Mouse (Mus musculus) hindbrain, embryonic 11.5 days (tissue): ENCODE measurements around the gene Hivep3. TPM values are rescaled to one million over a fixed set of nuclear protein-coding genes. Genes with fewer than 3 reads are reported as not detected.

Experiments
- ATAC-seq: fragments of 200-750 bp; cut with Nextera tagmentation; 2 replicates; pipeline ENCODE4 v1.8.0; 2017; ENCODE audit warnings: mild to moderate bottlenecking, moderate TSS enrichment, moderate library complexity; ENCODE audit not compliant: low FRiP score
- DNase-seq: peaks from one replicate; pipeline ENCODE4 v3.0.0-alpha.2; 2015; ENCODE audit warnings: low spot score
- H3K27ac ChIP-seq: fragments of 300-500 bp; sonication (generic); 2 replicates; pipeline ENCODE4 v1.5.1; 2014; ENCODE audit warnings: mild to moderate bottlenecking, low read depth, low read length
- H3K27me3 ChIP-seq: fragments of 300-500 bp; sonication (generic); 2 replicates; pipeline ENCODE4 v1.6.1; 2014; ENCODE audit warnings: mild to moderate bottlenecking, low read length, moderate library complexity, mixed read lengths; ENCODE audit not compliant: control insufficient read depth, insufficient read depth
- H3K36me3 ChIP-seq: fragments of 300-500 bp; sonication (generic); 2 replicates; pipeline ENCODE4 v1.6.1; 2014; ENCODE audit warnings: mild to moderate bottlenecking, low read length, moderate library complexity, mixed read lengths; ENCODE audit not compliant: control insufficient read depth, insufficient read depth
- H3K4me1 ChIP-seq: fragments of 300-500 bp; sonication (generic); replicated peaks from 2 replicates; pipeline ENCODE4 v1.6.1; 2014; ENCODE audit warnings: low read length, mixed read lengths; ENCODE audit not compliant: control insufficient read depth, insufficient read depth
- H3K4me2 ChIP-seq: fragments of 300-500 bp; sonication (generic); replicated peaks from 2 replicates; pipeline ENCODE4 v1.6.1; 2014; ENCODE audit warnings: mild to moderate bottlenecking, low read depth, low read length
- H3K4me3 ChIP-seq: fragments of 300-500 bp; sonication (generic); 2 replicates; pipeline ENCODE4 v1.5.1; 2014; ENCODE audit warnings: low read depth, low read length
- H3K9ac ChIP-seq: fragments of 300-500 bp; sonication (generic); 2 replicates; pipeline ENCODE4 v1.6.1; 2014; ENCODE audit warnings: low read depth, low read length
- H3K9me3 ChIP-seq: fragments of 300-500 bp; sonication (generic); 2 replicates; pipeline ENCODE4 v1.6.1; 2016; ENCODE audit warnings: low read length; ENCODE audit not compliant: control insufficient read depth
- WGBS: fragments of 180-500 bp; shearing (Covaris S2); extraction: QIAGEN DNeasy Blood & Tissue Kit; methylation state at CpG from one replicate; pipeline ENCODE4 v1.1.7; 2014; 5-methylcytosine and 5-hydroxymethylcytosine counted together
- polyA plus RNA-seq: library from polyadenylated mRNA; unstranded; fragments of >200 nt; fragmentation: Nextera tagmentation; extraction: Ambion mirVana; gene quantifications from 2 replicates; pipeline ENCODE4 v1.2.1, GENCODE M21; 2014

Hivep3 gene
- polyA plus RNA-seq, 1 experiment from 2014 or later, result 1.8 TPM

GRCm38 (mm10) chr4:119816620-119817356 lies 83.2 kb downstream of the Hivep3 start:
- Histone ChIP-seq H3K4me2 (no peak overlapping the region), H3K4me3 (no peak overlapping the region), H3K27me3 (peaks cover 12% of the 10 kb centered on the region; the same call in 1 of the 2 replicates), H3K4me1 (peaks cover 5% of the 10 kb centered on the region; the same call in 1 of the 2 replicates), H3K27ac (no peak overlapping the region), H3K36me3 (no peaks in the 10 kb centered on the region), H3K9me3 (no peaks in the 10 kb centered on the region), H3K9ac (no peak overlapping the region)
- ATAC-seq, result no peak
- DNase-seq, result peak; percentile 44
- WGBS, result 47% methylated on average over 7 of the region's 7 CpGs

GRCm38 (mm10) chr4:119825956-119826355 lies 92.4 kb downstream of the Hivep3 start:
- no peaks in the 10 kb centered on the region for H3K4me1 ChIP-seq
- H3K27me3 ChIP-seq, result no peaks in the 10 kb centered on the region
- ATAC-seq (no peak), DNase-seq (no peak)
- H3K4me2 ChIP-seq, result no peak overlapping the region
- no peaks in the 10 kb centered on the region for H3K9me3 ChIP-seq
- H3K9ac ChIP-seq, result no peak overlapping the region
- H3K36me3 ChIP-seq, result no peaks in the 10 kb centered on the region
- WGBS, result 81% methylated on average over 3 of the region's 3 CpGs
- H3K4me3 ChIP-seq, result no peak overlapping the region
- no peak overlapping the region for H3K27ac ChIP-seq

GRCm38 (mm10) chr4:119828386-119828785 lies 94.8 kb downstream of the Hivep3 start:
- Histone ChIP-seq H3K9ac (no peak overlapping the region), H3K9me3 (no peaks in the 10 kb centered on the region), H3K4me1 (no peaks in the 10 kb centered on the region), H3K4me2 (no peak overlapping the region), H3K27me3 (no peaks in the 10 kb centered on the region), H3K36me3 (no peaks in the 10 kb centered on the region), H3K27ac (no peak overlapping the region), H3K4me3 (no peak overlapping the region)
- ATAC-seq, result no peak
- DNase-seq, result no peak
- 79% methylated on average over 3 of the region's 3 CpGs for WGBS

GRCm38 (mm10) chr4:119828996-119829395 lies 95.4 kb downstream of the Hivep3 start:
- H3K4me3 ChIP-seq, result no peak overlapping the region
- DNase-seq (no peak), ATAC-seq (no peak)
- no peaks in the 10 kb centered on the region for H3K27me3 ChIP-seq
- no peak overlapping the region for H3K27ac ChIP-seq
- H3K9ac ChIP-seq, result no peak overlapping the region
- no peaks in the 10 kb centered on the region for H3K4me1 ChIP-seq
- no peaks in the 10 kb centered on the region for H3K36me3 ChIP-seq
- H3K4me2 ChIP-seq, result no peak overlapping the region
- no peaks in the 10 kb centered on the region for H3K9me3 ChIP-seq
- 82% methylated on average over 4 of the region's 4 CpGs for WGBS

GRCm38 (mm10) chr4:119833333-119833732 lies 99.7 kb downstream of the Hivep3 start:
- H3K9me3 ChIP-seq, result no peaks in the 10 kb centered on the region
- no peaks in the 10 kb centered on the region for H3K27me3 ChIP-seq
- H3K36me3 ChIP-seq, result no peaks in the 10 kb centered on the region
- no peak overlapping the region for H3K4me3 ChIP-seq
- WGBS, result 67% methylated on average over 9 of the region's 9 CpGs
- H3K9ac ChIP-seq, result no peak overlapping the region
- no peaks in the 10 kb centered on the region for H3K4me1 ChIP-seq
- DNase-seq (no peak), ATAC-seq (no peak)
- no peak overlapping the region for H3K4me2 ChIP-seq
- no peak overlapping the region for H3K27ac ChIP-seq

GRCm38 (mm10) chr4:119833884-119834283 lies 100.3 kb downstream of the Hivep3 start:
- no peak for ATAC-seq
- no peak overlapping the region for H3K9ac ChIP-seq

GRCm38 (mm10) chr4:119836181-119836580 lies 102.6 kb downstream of the Hivep3 start:
- WGBS, result 85% methylated on average over 3 of the region's 3 CpGs
- Histone ChIP-seq H3K27ac (no peak overlapping the region), H3K4me3 (no peak overlapping the region), H3K9ac (no peak overlapping the region), H3K9me3 (no peaks in the 10 kb centered on the region), H3K27me3 (no peaks in the 10 kb centered on the region), H3K4me2 (no peak overlapping the region), H3K36me3 (no peaks in the 10 kb centered on the region), H3K4me1 (no peaks in the 10 kb centered on the region)
- ATAC-seq (no peak), DNase-seq (no peak)

More at GRCm38 (mm10) chr4:119833884-119834283, 100.3 kb downstream of the Hivep3 start:
- Histone ChIP-seq H3K4me3 (no peak overlapping the region), H3K27me3 (no peaks in the 10 kb centered on the region), H3K36me3 (no peaks in the 10 kb centered on the region), H3K27ac (no peak overlapping the region), H3K9me3 (no peaks in the 10 kb centered on the region), H3K4me1 (no peaks in the 10 kb centered on the region), H3K4me2 (no peak overlapping the region)
- DNase-seq, result no peak
- WGBS, result 84% methylated on average over 5 of the region's 5 CpGs

GRCm38 (mm10) chr4:119837505-119838065 lies 104.0 kb downstream of the Hivep3 start:
- H3K9me3 ChIP-seq, result no peaks in the 10 kb centered on the region
- DNase-seq, result no peak
- H3K27ac ChIP-seq, result no peak overlapping the region
- H3K27me3 ChIP-seq, result no peaks in the 10 kb centered on the region
- no peak overlapping the region for H3K9ac ChIP-seq
- H3K4me1 ChIP-seq, result no peaks in the 10 kb centered on the region
- no peaks in the 10 kb centered on the region for H3K36me3 ChIP-seq
- 97% methylated on average over 1 of the region's 1 CpGs for whole genome bisulfite sequencing
- H3K4me2 ChIP-seq, result no peak overlapping the region
- H3K4me3 ChIP-seq, result no peak overlapping the region
- no peak for ATAC-seq

GRCm38 (mm10) chr4:119838308-119838707 lies 104.7 kb downstream of the Hivep3 start:
- no peaks in the 10 kb centered on the region for H3K4me1 ChIP-seq
- no peak overlapping the region for H3K27ac ChIP-seq
- no peaks in the 10 kb centered on the region for H3K9me3 ChIP-seq
- no peak overlapping the region for H3K9ac ChIP-seq
- DNase-seq (no peak), ATAC-seq (no peak)
- H3K4me3 ChIP-seq, result no peak overlapping the region
- no peaks in the 10 kb centered on the region for H3K36me3 ChIP-seq
- no peaks in the 10 kb centered on the region for H3K27me3 ChIP-seq
- H3K4me2 ChIP-seq, result no peak overlapping the region
- WGBS, result 90% methylated on average over 2 of the region's 2 CpGs
